Mouse (Mus musculus) frontal cortex, adult (tissue): ENCODE data around the gene Gm10662.
"Not testable (repeated sequence)": the region's sequence is repeated elsewhere in the genome, so short reads cannot be mapped to it uniquely, and the experiment has no call there.

ENCODE experiments used
- ATAC-seq: cut with Nextera tagmentation; 2 replicates; pipeline ENCODE4 v1.9.2; 2017; ENCODE audit warnings: mild to moderate bottlenecking, moderate library complexity, mixed read lengths; ENCODE audit not compliant: low TSS enrichment

Gm10662 gene

GRCm38 (mm10) chr7:23144380-23144779, at the start of gene Gm10662:
TSS of gene Gm10662 (minus strand) at chr7:23144480.
- not testable (repeated sequence) for ATAC-seq

- not testable (repeated sequence) for ATAC-seq
Observed at GRCm38 (mm10) chr7:23163505-23163904, 19.2 kb upstream of the Gm10662 start.
